Mouse (Mus musculus) lung, embryonic 16.5 days (tissue): ENCODE measurements around the gene Kif1b. TPM values are rescaled to one million over a fixed set of nuclear protein-coding genes. Genes with fewer than 3 reads are reported as not detected.
"Not testable (repeated sequence)": the region's sequence is repeated elsewhere in the genome, so short reads cannot be mapped to it uniquely, and the experiment has no call there.

Experiments
- ATAC-seq: fragments of 200-750 bp; cut with Nextera tagmentation; 2 replicates; pipeline ENCODE4 v1.8.0; 2017; ENCODE audit warnings: low read depth, mild to moderate bottlenecking, moderate library complexity
- H3K27ac ChIP-seq: fragments of 300-500 bp; sonication (generic); 2 replicates; pipeline ENCODE4 v1.5.1; 2014; ENCODE audit warnings: mild to moderate bottlenecking, control low read depth, low read length
- H3K27me3 ChIP-seq: fragments of 300-500 bp; sonication (generic); 2 replicates; pipeline ENCODE4 v1.6.1; 2014; ENCODE audit warnings: low read depth, low read length, mixed read lengths; ENCODE audit not compliant: control insufficient read depth, insufficient read depth
- H3K36me3 ChIP-seq: fragments of 300-500 bp; sonication (generic); 2 replicates; pipeline ENCODE4 v1.6.1; 2014; ENCODE audit warnings: low read length; ENCODE audit not compliant: control insufficient read depth, insufficient read depth
- H3K4me1 ChIP-seq: fragments of 300-500 bp; sonication (generic); replicated peaks from 2 replicates; pipeline ENCODE4 v1.6.1; 2014; ENCODE audit warnings: low read length, mixed read lengths; ENCODE audit not compliant: control insufficient read depth, insufficient read depth
- H3K4me2 ChIP-seq: fragments of 300-500 bp; sonication (generic); 2 replicates; pipeline ENCODE4 v1.6.1; 2014; ENCODE audit warnings: low read depth, low read length, control low read depth
- H3K4me3 ChIP-seq: fragments of 300-500 bp; sonication (generic); 2 replicates; pipeline ENCODE4 v1.5.1; 2014; ENCODE audit warnings: mild to moderate bottlenecking, low read length, control low read depth
- H3K9ac ChIP-seq: fragments of 300-500 bp; sonication (generic); 2 replicates; pipeline ENCODE4 v1.6.1; 2014; ENCODE audit warnings: low read length, control low read depth
- H3K9me3 ChIP-seq: fragments of 300-500 bp; sonication (generic); 2 replicates; pipeline ENCODE4 v1.6.1; 2016; ENCODE audit warnings: low read length; ENCODE audit not compliant: control insufficient read depth
- WGBS: fragments of 180-500 bp; shearing (Covaris S2); extraction: QIAGEN DNeasy Blood & Tissue Kit; methylation state at CpG from one replicate; pipeline ENCODE4 v1.1.7; 2014; 5-methylcytosine and 5-hydroxymethylcytosine counted together
- polyA plus RNA-seq: library from polyadenylated mRNA; unstranded; fragments of >200 nt; fragmentation: Nextera tagmentation; extraction: Ambion mirVana; gene quantifications from 2 replicates; pipeline ENCODE4 v1.2.1, GENCODE M21; 2015

The Kif1b gene
- polyA plus RNA-seq, 1 experiment from 2014 or later = 32.5 TPM

DNA sequence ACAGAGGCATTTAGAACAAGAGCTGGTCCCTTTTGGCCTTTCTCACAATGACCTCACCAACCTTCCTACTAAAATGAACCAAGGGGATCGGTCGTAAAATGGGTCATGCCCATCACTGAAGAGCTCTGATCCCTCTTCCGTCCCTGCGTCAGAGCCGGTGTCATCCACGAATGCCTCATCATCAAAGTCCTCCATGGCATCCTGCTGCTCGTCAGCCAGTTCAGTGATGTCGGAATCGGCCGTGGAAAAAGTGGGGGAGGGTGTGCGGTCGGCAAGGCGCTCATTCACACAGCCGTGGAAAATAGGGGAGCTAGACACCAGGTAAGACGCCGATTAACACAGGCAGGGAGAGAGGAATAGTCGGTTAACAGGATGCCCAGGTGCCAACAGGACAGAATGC lies 87.0 kb downstream of the Kif1b start:
- 0 out of 2 replicates have a peak, but pooled peaks cover 2% of the 10 kb centered on the region for H3K9me3 ChIP-seq
- H3K4me1 ChIP-seq = no peaks in the 10 kb centered on the region
- no peak for ATAC-seq
- WGBS = 93% methylated on average over 17 of the region's 17 CpGs
- H3K4me3 ChIP-seq = no peak overlapping the region
- H3K9ac ChIP-seq = no peak overlapping the region
- H3K27me3 ChIP-seq = no peaks in the 10 kb centered on the region
- no peak overlapping the region for H3K27ac ChIP-seq
- H3K36me3 ChIP-seq = peaks cover 24% of the 10 kb centered on the region
- no peak overlapping the region for H3K4me2 ChIP-seq

DNA sequence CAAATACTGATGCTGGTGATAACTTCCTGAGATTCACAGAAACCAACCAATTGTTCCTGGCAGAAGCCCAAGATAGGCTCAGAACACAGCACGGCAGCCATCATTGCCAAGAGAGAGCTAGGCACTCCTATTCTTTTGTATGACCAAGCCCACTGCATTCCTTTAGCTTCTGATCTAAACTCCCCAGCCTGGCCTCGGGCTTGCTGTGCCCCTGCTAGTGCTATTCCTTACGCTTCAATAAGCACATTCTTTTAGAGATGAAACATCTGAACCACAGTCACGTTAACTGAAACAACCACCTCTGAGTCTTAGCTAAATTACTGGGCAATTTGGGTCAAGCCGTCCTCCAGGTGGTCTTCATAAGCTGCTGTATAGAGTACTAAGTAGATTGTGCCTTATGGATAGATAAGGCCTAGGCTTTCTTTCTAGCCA lies 87.4 kb downstream of the Kif1b start:
- no peaks in the 10 kb centered on the region for H3K27me3 ChIP-seq
- H3K4me3 ChIP-seq = no peak overlapping the region
- 57% methylated on average over 5 of the region's 5 CpGs for WGBS
- no peak for ATAC-seq
- no peak overlapping the region for H3K9ac ChIP-seq
- H3K9me3 ChIP-seq = 0 out of 2 replicates have a peak, but pooled peaks cover 2% of the 10 kb centered on the region
- no peak overlapping the region for H3K4me2 ChIP-seq
- H3K27ac ChIP-seq = no peak overlapping the region
- H3K36me3 ChIP-seq = peaks cover 24% of the 10 kb centered on the region
- no peaks in the 10 kb centered on the region for H3K4me1 ChIP-seq

DNA sequence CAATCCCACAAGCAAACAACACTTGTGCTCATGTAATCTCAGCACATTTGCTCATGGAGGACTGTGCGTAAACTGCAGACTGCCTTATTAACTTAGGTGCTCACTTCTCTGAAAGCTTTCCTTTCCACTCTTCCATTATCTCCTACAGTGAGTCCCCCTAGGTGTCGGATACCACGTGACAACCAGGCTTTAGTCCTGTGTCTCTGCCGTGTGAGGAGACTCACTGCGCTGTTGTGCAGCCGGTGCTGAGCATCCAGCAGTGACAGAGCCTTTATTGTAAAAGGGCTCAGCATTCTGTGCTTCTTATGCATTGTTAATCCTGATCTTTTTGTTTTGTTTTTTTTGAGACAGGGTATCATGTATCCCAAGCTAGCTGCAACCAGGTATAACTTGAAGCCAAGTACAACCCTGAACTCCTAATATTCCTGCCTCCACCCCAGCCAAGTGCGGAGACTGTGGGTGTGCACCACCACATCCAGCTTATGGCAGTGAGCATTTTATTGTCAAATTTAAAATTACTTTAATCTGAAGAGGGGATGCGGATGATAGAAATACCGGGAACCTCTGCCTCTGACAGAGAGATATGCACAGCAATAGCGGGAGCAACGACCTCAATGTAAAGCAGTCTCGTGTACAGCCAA lies 88.0 kb downstream of the Kif1b start:
- Histone ChIP-seq H3K9me3 (0 out of 2 replicates have a peak, but pooled peaks cover 2% of the 10 kb centered on the region), H3K4me1 (no peaks in the 10 kb centered on the region), H3K4me2 (no peak overlapping the region), H3K9ac (no peak overlapping the region), H3K4me3 (no peak overlapping the region), H3K27me3 (no peaks in the 10 kb centered on the region), H3K27ac (no peak overlapping the region), H3K36me3 (peaks cover 24% of the 10 kb centered on the region)
- no peak for ATAC-seq
- 73% methylated on average over 12 of the region's 12 CpGs for WGBS

DNA sequence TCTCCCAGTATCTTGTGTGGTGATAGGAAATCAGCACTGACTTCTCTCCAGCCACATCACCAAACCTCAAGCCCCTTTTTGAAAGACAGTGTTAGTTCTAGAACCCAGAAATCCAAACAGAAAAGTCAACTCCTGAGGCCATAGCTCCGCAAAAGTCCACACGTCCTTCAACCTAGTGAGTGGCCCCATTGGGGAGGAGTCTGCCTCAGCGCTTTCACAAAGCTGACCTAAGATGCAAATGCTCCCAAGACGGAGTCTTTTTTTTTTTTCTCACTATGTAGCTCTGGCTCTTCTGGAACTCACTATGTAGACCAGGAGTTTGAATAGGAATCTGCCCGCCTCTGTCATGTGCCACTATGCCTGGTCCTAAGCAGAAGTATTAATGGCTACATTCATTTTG lies 89.0 kb downstream of the Kif1b start:
- Histone ChIP-seq H3K9me3 (no peaks in the 10 kb centered on the region), H3K27ac (no peak overlapping the region), H3K27me3 (no peaks in the 10 kb centered on the region), H3K4me1 (no peaks in the 10 kb centered on the region), H3K36me3 (peaks cover 22% of the 10 kb centered on the region), H3K4me2 (no peak overlapping the region), H3K4me3 (no peak overlapping the region), H3K9ac (no peak overlapping the region)
- ATAC-seq = no peak
- WGBS = 86% methylated on average over 5 of the region's 5 CpGs

DNA sequence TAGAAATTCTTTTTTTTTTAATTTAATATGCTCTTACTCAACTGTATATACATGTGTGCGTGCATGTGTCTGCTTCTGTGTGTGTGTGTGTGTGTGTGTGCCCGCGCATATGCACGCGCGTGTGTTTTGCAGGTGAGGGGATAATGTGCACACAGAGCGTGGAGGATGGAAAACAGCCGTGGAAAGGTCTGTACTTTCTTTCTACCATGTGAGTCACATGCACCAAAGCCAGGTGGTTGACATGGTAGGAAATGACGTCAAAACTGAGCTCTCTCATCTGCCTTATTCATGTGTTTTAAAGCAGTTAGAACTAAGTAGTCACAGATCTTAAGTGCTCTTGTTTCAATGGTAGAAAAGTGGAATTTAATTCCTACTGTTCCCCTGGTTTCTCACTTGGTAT lies 91.5 kb downstream of the Kif1b start:
- ATAC-seq = no peak
- Histone ChIP-seq H3K9me3 (no peaks in the 10 kb centered on the region), H3K27ac (no peak overlapping the region), H3K4me1 (no peaks in the 10 kb centered on the region), H3K36me3 (peaks cover 23% of the 10 kb centered on the region), H3K27me3 (no peaks in the 10 kb centered on the region), H3K9ac (no peak overlapping the region), H3K4me3 (no peak overlapping the region), H3K4me2 (no peak overlapping the region)
- 87% methylated on average over 9 of the region's 9 CpGs for WGBS

DNA sequence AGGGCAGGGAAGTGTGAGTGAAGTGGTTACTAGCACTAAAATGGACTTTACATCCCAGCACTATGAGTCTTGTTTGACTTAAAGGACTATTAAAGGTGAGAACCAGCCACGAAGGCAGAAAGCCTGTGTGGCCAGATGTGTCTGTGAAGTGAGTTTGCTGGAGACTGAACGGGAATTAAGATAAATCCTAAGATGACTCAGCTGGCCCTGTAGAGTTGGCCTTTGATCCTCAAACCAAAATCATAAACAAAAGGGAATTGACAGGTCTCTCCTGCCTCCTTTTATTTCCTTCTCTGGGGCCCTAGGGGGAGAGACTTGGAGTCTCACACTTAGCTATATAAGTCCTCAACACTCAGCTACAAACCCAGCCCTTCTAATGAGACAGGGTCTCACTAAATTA lies 92.1 kb downstream of the Kif1b start:
- H3K9ac ChIP-seq = no peak overlapping the region
- H3K27ac ChIP-seq = no peak overlapping the region
- no peak for ATAC-seq
- WGBS = 20% methylated on average over 2 of the region's 2 CpGs
- H3K27me3 ChIP-seq = no peaks in the 10 kb centered on the region
- no peak overlapping the region for H3K4me3 ChIP-seq
- H3K36me3 ChIP-seq = peaks cover 22% of the 10 kb centered on the region
- H3K4me1 ChIP-seq = no peaks in the 10 kb centered on the region
- H3K4me2 ChIP-seq = no peak overlapping the region
- no peaks in the 10 kb centered on the region for H3K9me3 ChIP-seq

DNA sequence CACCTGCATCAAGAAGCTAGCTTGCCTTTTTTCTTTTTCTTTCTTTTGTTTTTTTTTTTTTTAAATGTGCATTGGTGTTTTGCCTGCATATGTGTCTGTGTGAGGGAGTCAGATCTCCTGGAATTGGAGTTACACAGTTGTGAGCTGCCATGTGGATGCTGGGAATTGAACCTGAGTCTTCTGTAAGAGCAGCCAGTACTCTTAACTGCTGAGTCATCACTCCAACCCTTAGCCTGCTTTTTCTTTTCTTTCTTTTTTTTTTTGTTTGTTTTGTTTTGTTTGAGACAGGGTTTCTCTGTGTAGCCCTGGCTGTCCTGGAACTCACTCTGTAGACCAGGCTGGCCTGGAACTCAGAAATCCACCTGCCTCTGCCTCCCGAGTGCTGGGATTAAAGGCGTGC lies 93.0 kb downstream of the Kif1b start:
- H3K9me3 ChIP-seq, H3K4me3 ChIP-seq, H3K27me3 ChIP-seq, H3K27ac ChIP-seq, ATAC-seq, H3K9ac ChIP-seq, H3K4me2 ChIP-seq, H3K4me1 ChIP-seq: not testable (repeated sequence)
- WGBS = 92% methylated on average over 2 of the region's 2 CpGs
- peaks cover 22% of the 10 kb centered on the region for H3K36me3 ChIP-seq

DNA sequence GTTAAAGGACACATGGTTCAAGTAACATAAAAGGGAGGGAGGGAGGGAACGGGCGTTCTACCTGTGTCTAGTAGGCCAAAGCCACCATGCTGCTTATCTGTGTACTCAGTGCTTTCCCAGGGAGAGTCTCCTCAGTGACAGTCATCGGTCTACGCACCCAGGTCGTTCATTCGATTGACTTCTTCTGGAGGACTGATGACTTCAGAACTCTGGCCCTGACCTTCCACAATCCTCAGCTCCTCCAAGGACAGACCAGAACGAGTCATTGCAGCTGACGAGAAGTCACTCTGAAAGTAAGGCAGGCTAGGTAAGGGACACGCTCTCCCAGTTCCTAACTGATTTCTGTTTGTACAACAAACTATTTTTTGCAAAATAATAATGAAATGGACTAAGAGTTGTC lies 94.0 kb downstream of the Kif1b start:
- WGBS = 93% methylated on average over 9 of the region's 9 CpGs
- H3K27ac ChIP-seq = no peak overlapping the region
- no peak overlapping the region for H3K4me2 ChIP-seq
- no peak for ATAC-seq
- H3K36me3 ChIP-seq = peaks cover 22% of the 10 kb centered on the region
- H3K4me3 ChIP-seq = no peak overlapping the region
- no peak overlapping the region for H3K9ac ChIP-seq
- no peaks in the 10 kb centered on the region for H3K4me1 ChIP-seq
- no peaks in the 10 kb centered on the region for H3K27me3 ChIP-seq
- no peaks in the 10 kb centered on the region for H3K9me3 ChIP-seq

DNA sequence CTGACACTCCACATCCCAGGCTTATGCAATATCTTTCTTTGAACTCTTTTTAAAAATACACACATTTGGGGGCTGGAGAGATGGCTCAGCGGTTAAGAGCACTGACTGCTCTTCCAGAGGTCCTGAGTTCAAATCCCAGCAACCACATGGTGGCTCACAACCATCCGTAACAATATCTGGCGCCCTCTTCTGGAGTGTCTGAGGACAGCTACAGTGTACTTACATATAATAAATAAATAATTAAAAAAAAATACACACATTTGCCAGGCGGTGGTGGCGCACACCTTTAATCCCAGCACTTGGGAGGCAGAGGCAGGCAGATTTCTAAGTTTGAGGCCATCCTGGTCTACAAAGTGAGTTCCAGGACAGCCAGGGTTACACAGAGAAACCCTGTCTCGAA lies 96.1 kb downstream of the Kif1b start:
- not testable (repeated sequence) for H3K4me3 ChIP-seq, ATAC-seq, H3K9ac ChIP-seq, H3K27ac ChIP-seq, H3K27me3 ChIP-seq, H3K4me2 ChIP-seq, H3K9me3 ChIP-seq, H3K4me1 ChIP-seq
- peaks cover 23% of the 10 kb centered on the region for H3K36me3 ChIP-seq
- 93% methylated on average over 6 of the region's 6 CpGs for WGBS

DNA sequence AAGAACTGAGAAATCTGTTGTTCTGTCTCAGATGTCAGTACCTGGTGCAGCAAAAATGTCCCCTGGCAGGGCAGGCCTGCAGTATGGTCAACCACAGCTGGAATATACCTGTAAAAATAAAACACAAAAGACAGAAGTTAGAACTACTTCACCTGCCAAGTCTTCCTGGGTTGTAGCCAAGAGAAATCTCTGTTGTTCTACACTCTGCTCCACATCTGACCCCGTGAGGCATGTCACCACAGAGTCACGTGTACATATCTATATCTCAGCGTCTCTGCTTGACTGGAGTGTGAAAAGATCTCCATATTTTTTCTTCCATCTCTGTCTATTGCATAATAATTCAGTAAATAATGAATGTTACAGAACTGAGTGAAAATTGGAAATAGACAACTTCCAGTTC lies 105.0 kb downstream of the Kif1b start:
- ATAC-seq = no peak
- no peak overlapping the region for H3K9ac ChIP-seq
- no peaks in the 10 kb centered on the region for H3K27me3 ChIP-seq
- peaks cover 12% of the 10 kb centered on the region for H3K36me3 ChIP-seq
- WGBS = 63% methylated on average over 3 of the region's 3 CpGs
- H3K27ac ChIP-seq = no peak overlapping the region
- H3K4me2 ChIP-seq = no peak overlapping the region
- no peaks in the 10 kb centered on the region for H3K9me3 ChIP-seq
- H3K4me3 ChIP-seq = no peak overlapping the region
- H3K4me1 ChIP-seq = no peaks in the 10 kb centered on the region
